Mouse (Mus musculus): ENCODE measurements around the gene Ankfn1.

Gene Ankfn1

GRCm38 (mm10) chr11:89465381-89465780 is 312.1 kb downstream of the Ankfn1 start:
- peak; percentile 14 to 52 for DNase-seq (ENCODE audit: low spot score in 2 of 2)

GRCm38 (mm10) chr11:89462216-89462615 is 315.2 kb downstream of the Ankfn1 start:
- peak in 1 of 2 experiments; percentile 37 for DNase-seq (ENCODE audit: low spot score in 2 of 2)

GRCm38 (mm10) chr11:89459437-89459836 is 318.0 kb downstream of the Ankfn1 start:
- DNase-seq (ENCODE audit: low spot score in 2 of 2) = peak in 1 of 2 experiments; percentile 60

GRCm38 (mm10) chr11:89455647-89456231 is 321.7 kb downstream of the Ankfn1 start:
- no peak for DNase-seq (ENCODE audit: low spot score in 2 of 2)

- DNase-seq (ENCODE audit: low spot score in 2 of 2) = peak in 1 of 2 experiments; percentile 29
Measured at GRCm38 (mm10) chr11:89454702-89455101, 322.8 kb downstream of the Ankfn1 start.

- DNase-seq (ENCODE audit: low spot score in 2 of 2) = no peak
Measured at GRCm38 (mm10) chr11:89452862-89453261, 324.6 kb downstream of the Ankfn1 start.

GRCm38 (mm10) chr11:89450406-89450805 is 327.0 kb downstream of the Ankfn1 start:
- no peak for DNase-seq (ENCODE audit: low spot score in 2 of 2)

- no peak for DNase-seq (ENCODE audit: low spot score in 2 of 2)
Measured at GRCm38 (mm10) chr11:89448986-89449385, 328.5 kb downstream of the Ankfn1 start.

- no peak for DNase-seq (ENCODE audit: low spot score in 2 of 2)
Measured at GRCm38 (mm10) chr11:89447477-89447876, 330.0 kb downstream of the Ankfn1 start.

- DNase-seq (ENCODE audit: low spot score in 2 of 2) = no peak
Measured at GRCm38 (mm10) chr11:89440566-89440965, 336.9 kb downstream of the Ankfn1 start.

GRCm38 (mm10) chr11:89424358-89424757 is 353.1 kb downstream of the Ankfn1 start:
- DNase-seq (ENCODE audit: low spot score in 2 of 2) = no peak

GRCm38 (mm10) chr11:89422637-89423036 is 354.8 kb downstream of the Ankfn1 start:
- no peak for DNase-seq (ENCODE audit: low spot score in 2 of 2)

GRCm38 (mm10) chr11:89420767-89421438 is 356.6 kb downstream of the Ankfn1 start:
- no peak for DNase-seq (ENCODE audit: low spot score in 2 of 2)

GRCm38 (mm10) chr11:89419863-89420262 is 357.6 kb downstream of the Ankfn1 start:
- no peak for DNase-seq (ENCODE audit: low spot score in 2 of 2)

GRCm38 (mm10) chr11:89418644-89419043 is 358.8 kb downstream of the Ankfn1 start:
- DNase-seq (ENCODE audit: low spot score in 2 of 2) = no peak

- DNase-seq (ENCODE audit: low spot score in 2 of 2) = no peak
Measured at GRCm38 (mm10) chr11:89416769-89417168, 360.7 kb downstream of the Ankfn1 start.

- DNase-seq (ENCODE audit: low spot score in 2 of 2) = no peak
Measured at GRCm38 (mm10) chr11:89408774-89409173, 368.7 kb downstream of the Ankfn1 start.

GRCm38 (mm10) chr11:89404489-89404888 is 373.0 kb downstream of the Ankfn1 start:
- no peak for DNase-seq (ENCODE audit: low spot score in 2 of 2)

GRCm38 (mm10) chr11:89403436-89403835 is 374.0 kb downstream of the Ankfn1 start:
- no peak for DNase-seq (ENCODE audit: low spot score in 2 of 2)

- no peak for DNase-seq (ENCODE audit: low spot score in 2 of 2)
Measured at GRCm38 (mm10) chr11:89388851-89389250, 388.6 kb downstream of the Ankfn1 start.

GRCm38 (mm10) chr11:89382634-89383009 is 394.8 kb downstream of the Ankfn1 start:
- DNase-seq (ENCODE audit: low spot score in 2 of 2) = no peak

GRCm38 (mm10) chr11:89381782-89382633 is 395.4 kb downstream of the Ankfn1 start:
- DNase-seq (ENCODE audit: low spot score in 2 of 2) = no peak

- DNase-seq (ENCODE audit: low spot score in 2 of 2) = no peak
Measured at GRCm38 (mm10) chr11:89370941-89371340, 406.5 kb downstream of the Ankfn1 start.

Data from urinary bladder, postnatal 36 days (tissue).